Mouse (Mus musculus) limb, embryonic 13.5 days (tissue): ENCODE data around the gene Acsl5. TPM values are rescaled to one million over a fixed set of nuclear protein-coding genes. Genes with fewer than 3 reads are reported as not detected.
A peak's percentile ranks its signal among the peaks of the same experiment; 100 is the strongest.

Experiments used
- ATAC-seq: fragments of 200-750 bp; cut with Nextera tagmentation; 2 replicates; pipeline ENCODE4 v1.8.0; 2017; ENCODE audit warnings: low read depth, moderate number of reproducible peaks, moderate TSS enrichment; ENCODE audit not compliant: low FRiP score
- H3K27ac ChIP-seq: fragments of 300-500 bp; sonication (generic); 2 replicates; pipeline ENCODE4 v1.5.1; 2015; ENCODE audit warnings: inconsistent platforms, mild to moderate bottlenecking, moderate library complexity
- H3K27me3 ChIP-seq: fragments of 300-500 bp; sonication (generic); 2 replicates; pipeline ENCODE4 v1.6.1; 2015; ENCODE audit warnings: mild to moderate bottlenecking, inconsistent platforms
- H3K36me3 ChIP-seq: fragments of 300-500 bp; sonication (generic); 2 replicates; pipeline ENCODE4 v1.6.1; 2015; ENCODE audit warnings: inconsistent platforms, mild to moderate bottlenecking, moderate library complexity
- H3K4me1 ChIP-seq: fragments of 300-500 bp; sonication (generic); 2 replicates; pipeline ENCODE4 v1.6.1; 2015; ENCODE audit warnings: inconsistent platforms
- H3K4me2 ChIP-seq: fragments of 300-500 bp; sonication (generic); replicated peaks from 2 replicates; pipeline ENCODE4 v1.6.1; 2015; ENCODE audit warnings: inconsistent platforms, mild to moderate bottlenecking, moderate library complexity
- H3K4me3 ChIP-seq: fragments of 300-500 bp; sonication (generic); 2 replicates; pipeline ENCODE4 v1.5.1; 2015; ENCODE audit warnings: moderate library complexity, mild to moderate bottlenecking, inconsistent platforms
- H3K9ac ChIP-seq: fragments of 300-500 bp; sonication (generic); 2 replicates; pipeline ENCODE4 v1.6.1; 2015; ENCODE audit warnings: mild to moderate bottlenecking, inconsistent platforms
- H3K9me3 ChIP-seq: fragments of 300-500 bp; sonication (generic); 2 replicates; pipeline ENCODE4 v1.6.1; 2016; ENCODE audit warnings: inconsistent platforms
- WGBS: fragments of 180-500 bp; shearing (Covaris S2); methylation state at CpG from one replicate; pipeline ENCODE4 v1.1.7; 2015; 5-methylcytosine and 5-hydroxymethylcytosine counted together
- polyA plus RNA-seq: library from polyadenylated mRNA; unstranded; fragments of >200 nt; fragmentation: Nextera tagmentation; extraction: Ambion mirVana; gene quantifications from 2 replicates; pipeline ENCODE4 v1.2.1, GENCODE M21; 2015

Acsl5 gene
- polyA plus RNA-seq, 1 experiment from 2014 or later, result 27.9 TPM

DNA sequence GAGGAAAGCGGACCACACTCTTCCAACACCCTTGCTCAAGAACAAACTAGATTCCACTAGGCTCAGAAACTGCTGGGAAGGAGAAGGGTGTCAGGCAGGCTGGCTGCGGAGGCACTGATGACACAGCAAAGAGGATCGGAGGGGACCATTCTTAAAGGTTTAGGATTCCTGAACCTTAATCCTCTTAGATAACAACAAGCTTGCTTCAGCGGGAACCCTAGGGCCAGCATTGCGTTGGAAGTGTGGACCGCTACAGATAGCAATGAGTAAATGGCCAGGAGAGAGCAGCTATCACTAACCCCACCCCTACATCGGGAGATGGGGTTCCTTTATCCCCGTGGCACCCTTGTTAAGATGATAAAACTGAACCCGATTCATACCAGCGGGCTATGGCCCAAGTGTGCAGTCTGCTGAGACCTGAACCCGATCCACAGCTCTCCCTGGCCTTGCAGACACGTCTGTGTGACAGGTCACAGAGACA is 33.0 kb upstream of the Acsl5 start:
- H3K36me3 ChIP-seq, result no peaks in the 10 kb centered on the region
- ATAC-seq, result no peak
- H3K27me3 ChIP-seq, result 0 out of 2 replicates have a peak, but pooled peaks cover 5% of the 10 kb centered on the region
- H3K4me3 ChIP-seq, result peak overlapping the region; percentile 45
- H3K9me3 ChIP-seq, result no peaks in the 10 kb centered on the region
- H3K4me2 ChIP-seq, result peak overlapping the region; percentile 69
- peak overlapping the region; percentile 58 for H3K9ac ChIP-seq
- no peak overlapping the region for H3K27ac ChIP-seq
- WGBS, result 32% methylated on average over 12 of the region's 12 CpGs
- peaks cover 24% of the 10 kb centered on the region; the same call in 1 of the 2 replicates for H3K4me1 ChIP-seq

DNA sequence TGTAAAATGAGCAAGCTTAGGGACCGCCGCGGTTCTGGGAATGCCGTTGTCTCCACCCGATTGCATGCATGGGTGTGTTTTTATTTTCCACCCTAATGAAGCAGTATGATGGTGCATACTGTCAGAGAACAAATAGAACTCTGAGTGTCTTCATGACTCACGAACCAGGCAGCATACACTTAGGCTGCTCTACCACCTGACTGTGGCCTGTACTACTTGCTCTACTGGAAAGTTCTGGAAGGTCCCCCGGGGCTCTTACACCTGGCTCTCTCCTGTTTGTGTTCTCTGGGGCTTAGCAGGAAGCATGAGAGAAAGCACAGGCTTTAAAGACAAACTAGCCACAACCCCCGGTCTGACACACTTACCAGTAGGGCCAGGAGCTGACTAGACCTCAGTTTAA is 32.4 kb upstream of the Acsl5 start:
- H3K4me2 ChIP-seq, result no peak overlapping the region
- H3K27me3 ChIP-seq, result 0 out of 2 replicates have a peak, but pooled peaks cover 5% of the 10 kb centered on the region
- H3K4me1 ChIP-seq, result peaks cover 20% of the 10 kb centered on the region; the same call in 1 of the 2 replicates
- H3K27ac ChIP-seq, result no peak overlapping the region
- H3K36me3 ChIP-seq, result no peaks in the 10 kb centered on the region
- WGBS, result 77% methylated on average over 8 of the region's 8 CpGs
- H3K4me3 ChIP-seq, result no peak overlapping the region
- no peak for ATAC-seq
- H3K9me3 ChIP-seq, result no peaks in the 10 kb centered on the region
- peak overlapping the region; percentile 58; the same call in 1 of the 2 replicates for H3K9ac ChIP-seq

DNA sequence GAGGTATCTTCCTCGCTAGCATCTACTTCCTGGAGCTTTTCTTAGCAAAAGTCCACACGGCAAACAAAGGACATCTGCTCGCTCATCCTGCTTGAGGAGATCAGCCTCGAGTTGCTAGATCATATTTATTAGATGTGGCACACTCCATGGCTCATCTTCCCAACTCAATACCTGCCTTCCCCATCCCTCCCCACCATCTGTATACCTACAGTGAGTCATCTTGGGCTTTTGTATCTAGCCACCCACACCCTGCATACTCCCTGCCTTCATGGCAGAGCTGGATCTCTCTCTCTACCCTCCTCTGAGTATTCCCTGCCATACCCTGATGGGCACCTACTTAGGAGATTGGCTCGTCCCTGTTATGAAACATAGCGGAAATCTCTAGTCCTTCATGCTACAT is 30.5 kb upstream of the Acsl5 start:
- Histone ChIP-seq H3K9me3 (no peaks in the 10 kb centered on the region), H3K9ac (no peak overlapping the region), H3K4me2 (no peak overlapping the region), H3K27ac (no peak overlapping the region), H3K36me3 (no peaks in the 10 kb centered on the region), H3K4me1 (peaks cover 17% of the 10 kb centered on the region; the same call in 1 of the 2 replicates), H3K4me3 (no peak overlapping the region), H3K27me3 (0 out of 2 replicates have a peak, but pooled peaks cover 5% of the 10 kb centered on the region)
- WGBS, result 85% methylated on average over 6 of the region's 6 CpGs
- no peak for ATAC-seq

DNA sequence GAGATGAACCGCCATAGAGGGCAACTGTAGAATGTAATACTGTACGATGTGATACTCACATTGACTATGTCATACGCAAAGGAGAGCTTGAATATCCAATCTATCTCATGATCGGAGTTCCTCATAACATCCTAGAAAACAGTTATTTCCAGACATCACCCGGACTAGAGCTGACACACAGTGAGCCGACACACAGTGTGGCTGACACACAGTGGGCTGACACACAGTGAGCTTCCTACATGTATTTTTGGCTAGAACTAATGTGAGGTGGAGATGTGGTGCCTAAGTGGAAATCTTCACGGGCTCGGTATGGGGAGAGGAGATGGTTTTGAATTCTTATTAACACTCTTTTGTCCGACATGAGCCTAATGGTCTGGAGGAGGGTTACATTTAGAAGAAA is 29.5 kb upstream of the Acsl5 start:
- Histone ChIP-seq H3K4me2 (no peak overlapping the region), H3K36me3 (no peaks in the 10 kb centered on the region), H3K9ac (no peak overlapping the region), H3K4me1 (peaks cover 17% of the 10 kb centered on the region; the same call in 1 of the 2 replicates), H3K4me3 (no peak overlapping the region), H3K27ac (no peak overlapping the region), H3K27me3 (0 out of 2 replicates have a peak, but pooled peaks cover 5% of the 10 kb centered on the region), H3K9me3 (no peaks in the 10 kb centered on the region)
- no peak for ATAC-seq
- 87% methylated on average over 9 of the region's 9 CpGs for WGBS

DNA sequence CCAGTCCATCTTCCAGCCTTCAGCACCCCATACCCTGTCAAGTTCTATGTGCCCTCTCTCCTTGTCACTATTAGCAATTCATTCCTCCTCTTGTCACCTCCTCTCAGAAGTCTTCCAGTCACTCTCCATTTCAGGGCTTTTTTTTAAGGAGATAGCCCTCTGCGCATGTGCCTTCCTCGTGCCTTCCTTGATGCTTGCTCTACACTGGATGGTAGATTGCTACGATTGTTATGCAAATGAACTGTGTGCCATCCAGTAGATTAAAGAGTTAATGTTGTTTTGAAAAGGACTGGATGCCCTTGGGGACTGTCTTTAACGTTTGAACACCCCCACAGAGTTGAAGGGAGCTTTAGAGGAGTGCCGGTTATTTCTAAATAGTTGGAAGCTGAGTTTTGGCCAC is 25.1 kb upstream of the Acsl5 start:
- H3K27me3 ChIP-seq, result no peaks in the 10 kb centered on the region
- H3K36me3 ChIP-seq, result no peaks in the 10 kb centered on the region
- H3K4me3 ChIP-seq, result no peak overlapping the region
- 70% methylated on average over 5 of the region's 5 CpGs for WGBS
- no peak overlapping the region for H3K27ac ChIP-seq
- no peaks in the 10 kb centered on the region for H3K9me3 ChIP-seq
- no peak overlapping the region for H3K4me2 ChIP-seq
- H3K4me1 ChIP-seq, result peaks cover 3% of the 10 kb centered on the region; the same call in 1 of the 2 replicates
- no peak for ATAC-seq
- H3K9ac ChIP-seq, result no peak overlapping the region

DNA sequence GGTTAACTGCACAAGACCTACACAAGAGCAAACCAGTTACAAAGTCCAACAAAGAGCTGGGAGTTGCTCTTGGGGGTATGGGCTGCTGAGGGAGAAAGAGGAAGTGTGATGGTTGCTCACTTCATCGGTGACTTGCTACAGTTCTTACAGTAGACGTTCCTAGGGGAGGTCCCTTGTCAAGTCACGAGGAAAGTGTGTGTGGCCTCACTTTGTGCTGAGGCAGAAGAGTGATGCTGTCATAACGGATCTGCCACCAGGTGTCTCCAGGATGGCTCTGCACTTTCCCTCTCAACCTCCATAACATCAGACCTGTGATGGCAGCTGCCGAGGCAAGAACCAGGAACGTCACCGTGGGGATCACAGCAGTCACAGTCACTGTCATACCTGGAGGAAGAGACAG is 24.6 kb upstream of the Acsl5 start:
- no peak overlapping the region for H3K4me3 ChIP-seq
- 80% methylated on average over 7 of the region's 7 CpGs for WGBS
- no peaks in the 10 kb centered on the region for H3K27me3 ChIP-seq
- no peaks in the 10 kb centered on the region for H3K36me3 ChIP-seq
- H3K9me3 ChIP-seq, result no peaks in the 10 kb centered on the region
- no peak overlapping the region for H3K4me2 ChIP-seq
- no peak overlapping the region for H3K27ac ChIP-seq
- no peak for ATAC-seq
- H3K9ac ChIP-seq, result no peak overlapping the region
- peaks cover 3% of the 10 kb centered on the region; the same call in 1 of the 2 replicates for H3K4me1 ChIP-seq

DNA sequence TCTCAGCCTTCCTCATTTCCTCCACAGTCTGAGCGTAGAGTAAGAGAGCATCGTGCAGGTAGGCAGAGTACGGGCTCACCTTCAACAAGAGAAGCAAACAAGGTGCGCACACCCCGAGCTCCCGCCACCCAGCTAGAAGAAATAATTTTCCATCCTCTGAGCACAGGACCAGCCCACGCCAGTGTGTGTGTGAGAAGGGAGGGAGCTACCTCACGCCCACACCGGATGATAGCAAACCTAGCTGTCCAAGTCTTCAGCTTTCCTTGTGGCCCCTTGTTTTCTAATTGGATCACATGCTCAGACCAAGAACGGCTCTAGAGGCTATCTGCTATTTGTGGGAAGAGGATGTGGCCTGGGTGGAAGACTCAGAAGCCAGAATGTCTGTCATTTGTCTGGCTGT is 20.7 kb upstream of the Acsl5 start:
- 83% methylated on average over 10 of the region's 10 CpGs for WGBS
- Histone ChIP-seq H3K4me1 (no peaks in the 10 kb centered on the region), H3K27ac (no peak overlapping the region), H3K4me3 (no peak overlapping the region), H3K4me2 (no peak overlapping the region), H3K9me3 (no peaks in the 10 kb centered on the region), H3K9ac (no peak overlapping the region), H3K36me3 (no peaks in the 10 kb centered on the region), H3K27me3 (no peaks in the 10 kb centered on the region)
- ATAC-seq, result no peak

DNA sequence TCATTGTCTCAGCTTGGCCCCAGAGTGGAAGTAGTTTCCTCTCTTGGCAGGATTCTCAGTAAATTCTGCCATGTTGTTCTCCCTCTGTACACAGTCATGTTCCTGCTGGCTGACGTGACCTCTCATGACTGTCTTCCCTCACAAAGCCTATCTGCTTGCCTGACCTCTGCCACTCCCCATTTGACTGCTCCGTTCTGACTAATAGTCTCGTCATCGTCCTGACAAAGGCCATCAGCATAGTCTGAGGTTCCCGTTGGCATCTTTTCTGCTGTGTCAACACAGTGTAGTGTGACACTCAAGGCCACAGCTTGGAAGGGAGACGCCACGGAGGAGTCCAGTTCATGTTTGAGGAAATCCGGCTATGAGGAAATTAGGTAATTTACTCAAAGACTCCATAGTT is 19.6 kb upstream of the Acsl5 start:
- H3K4me3 ChIP-seq, result no peak overlapping the region

DNA sequence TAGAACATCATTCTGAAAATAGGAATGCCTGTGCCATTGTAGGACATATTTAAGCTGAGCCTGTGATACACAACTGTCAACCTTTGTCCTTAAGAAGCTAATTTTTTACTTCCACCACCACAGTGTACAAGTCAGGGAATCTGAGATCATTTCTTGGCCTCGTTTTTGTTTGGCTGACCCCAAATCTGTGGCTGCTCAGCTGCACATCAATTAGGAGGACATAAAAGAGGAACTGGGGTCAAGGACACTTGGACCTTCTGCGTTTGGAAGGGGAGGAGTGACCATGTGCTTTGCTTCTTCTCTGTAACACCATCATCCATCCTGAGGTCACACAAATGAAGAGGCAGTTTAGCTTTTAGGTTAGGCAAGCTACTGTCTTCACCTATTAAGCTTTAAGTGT is 15.7 kb upstream of the Acsl5 start:
- Histone ChIP-seq H3K4me3 (no peak overlapping the region), H3K27ac (no peak overlapping the region), H3K27me3 (no peaks in the 10 kb centered on the region), H3K9ac (no peak overlapping the region), H3K4me1 (no peaks in the 10 kb centered on the region), H3K9me3 (no peaks in the 10 kb centered on the region), H3K36me3 (no peaks in the 10 kb centered on the region), H3K4me2 (no peak overlapping the region)
- ATAC-seq, result no peak
- 27% methylated on average over 2 of the region's 2 CpGs for WGBS

More for the DNA sequence above, 19.6 kb upstream of the Acsl5 start:
- no peak for ATAC-seq
- Histone ChIP-seq H3K9me3 (no peaks in the 10 kb centered on the region), H3K9ac (no peak overlapping the region), H3K4me2 (no peak overlapping the region), H3K36me3 (no peaks in the 10 kb centered on the region), H3K27ac (no peak overlapping the region), H3K4me1 (no peaks in the 10 kb centered on the region), H3K27me3 (no peaks in the 10 kb centered on the region)
- 73% methylated on average over 8 of the region's 8 CpGs for WGBS

DNA sequence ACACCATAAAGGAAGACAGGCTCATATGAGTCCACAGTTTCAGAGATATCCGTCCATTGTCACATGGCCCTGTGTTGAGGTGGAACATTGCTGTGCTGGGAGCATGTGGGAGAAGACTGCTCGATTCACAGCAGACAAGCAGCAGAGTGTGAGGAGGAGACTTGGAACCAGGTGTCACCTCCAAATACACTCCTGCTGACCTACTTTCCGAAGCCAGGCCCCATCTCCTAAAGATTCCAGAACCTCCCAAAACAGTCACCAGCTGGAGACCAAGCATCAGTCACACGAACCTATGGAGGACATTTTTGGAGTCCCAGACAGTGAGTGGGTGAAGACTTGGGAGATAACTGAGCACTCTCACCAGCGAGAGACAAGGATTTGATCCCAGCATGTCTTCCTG is 15.2 kb upstream of the Acsl5 start:
- 75% methylated on average over 5 of the region's 5 CpGs for WGBS
- no peak for ATAC-seq
- Histone ChIP-seq H3K9me3 (no peaks in the 10 kb centered on the region), H3K9ac (no peak overlapping the region), H3K4me3 (no peak overlapping the region), H3K36me3 (no peaks in the 10 kb centered on the region), H3K4me2 (no peak overlapping the region), H3K27me3 (no peaks in the 10 kb centered on the region), H3K4me1 (no peaks in the 10 kb centered on the region), H3K27ac (no peak overlapping the region)

DNA sequence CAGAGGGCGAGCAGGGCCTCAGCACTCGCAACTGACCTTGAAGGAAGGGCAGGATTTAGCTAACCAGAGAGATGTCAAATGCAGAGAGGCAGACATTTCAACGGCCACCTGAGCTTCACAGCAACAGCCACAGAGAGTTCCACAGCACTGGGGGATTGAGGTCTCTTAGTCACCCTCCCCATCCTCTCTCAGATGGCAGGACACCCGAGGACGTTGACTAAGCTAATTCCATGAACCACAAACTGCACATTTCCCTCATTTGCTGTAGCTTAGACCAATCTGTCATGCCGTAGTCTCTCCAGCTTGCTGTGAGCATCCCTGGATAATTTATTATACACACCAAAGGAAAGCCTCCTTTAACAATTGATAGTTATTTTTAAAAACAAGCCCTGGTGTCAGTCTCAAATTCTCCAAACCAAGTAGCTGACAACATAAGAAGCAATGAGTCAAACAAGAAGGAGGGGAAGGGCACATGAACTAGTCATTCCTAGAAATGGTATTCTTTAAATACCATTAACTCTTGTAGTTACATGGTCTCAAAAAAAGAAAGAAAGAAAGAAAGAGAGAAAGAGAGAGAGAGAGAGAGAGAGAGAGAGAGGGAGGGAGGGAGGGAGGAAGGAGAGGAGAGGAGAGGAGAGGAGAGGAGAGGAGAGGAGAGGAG is 11.8 kb upstream of the Acsl5 start:
- H3K4me3 ChIP-seq, result no peak overlapping the region
- no peak for ATAC-seq
- H3K36me3 ChIP-seq, result no peaks in the 10 kb centered on the region
- 77% methylated on average over 6 of the region's 6 CpGs for WGBS
- H3K4me2 ChIP-seq, result no peak overlapping the region
- H3K9ac ChIP-seq, result no peak overlapping the region
- H3K9me3 ChIP-seq, result no peaks in the 10 kb centered on the region
- no peaks in the 10 kb centered on the region for H3K27me3 ChIP-seq
- no peaks in the 10 kb centered on the region for H3K4me1 ChIP-seq
- H3K27ac ChIP-seq, result no peak overlapping the region

DNA sequence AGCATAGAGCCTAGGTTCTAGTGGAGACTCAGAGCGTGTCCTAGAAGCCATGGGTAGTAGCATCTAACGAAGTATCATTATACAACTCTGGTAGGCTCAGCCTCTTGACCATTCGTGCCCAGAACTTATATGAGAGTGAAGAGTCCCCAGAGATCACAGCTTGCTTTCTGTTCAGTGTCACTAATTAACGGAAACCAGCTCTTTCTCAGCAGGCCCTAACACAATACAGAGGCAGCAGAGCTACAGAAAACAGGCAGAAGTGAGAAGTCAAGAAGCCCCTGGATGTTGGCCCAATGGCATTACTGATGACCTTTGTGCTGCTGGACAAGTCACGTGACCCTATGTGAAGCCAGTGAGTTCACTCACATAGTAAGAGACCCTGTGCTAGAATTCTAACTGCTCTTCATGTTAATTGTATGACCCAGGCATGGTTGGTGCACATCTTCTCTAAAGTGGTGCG is 10.5 kb upstream of the Acsl5 start, which contains the start of gene Gucy2g:
TSS of gene Gucy2g (minus strand) at position 51 of the 460 bp plus-strand sequence.
- no peak within 1 kb of the TSS for H3K9ac ChIP-seq
- no peak within 1 kb of the TSS for H3K4me2 ChIP-seq
- H3K9me3 ChIP-seq, result no peaks in the 10 kb centered on the region
- H3K4me3 ChIP-seq, result no peak within 1 kb of the TSS
- no peak within 1 kb of the TSS for H3K27ac ChIP-seq
- H3K36me3 ChIP-seq, result no peaks in the 10 kb centered on the region
- 0 out of 2 replicates have a peak, but pooled peaks cover 3% of the 10 kb centered on the region for H3K4me1 ChIP-seq
- no peaks in the 10 kb centered on the region for H3K27me3 ChIP-seq
- 81% methylated on average over 6 of the region's 6 CpGs for WGBS
- ATAC-seq, result no peak
